Mouse (Mus musculus) urinary bladder, adult 18-20 months (tissue): ENCODE results near the gene Lrrn4cl.
"Not testable (repeated sequence)": the region's sequence is repeated elsewhere in the genome, so short reads cannot be mapped to it uniquely, and the experiment has no call there.

Experiments
- DNase-seq, 2 experiments: peaks; one replicate each; pipeline ENCODE4 v3.0.0; 2022; ENCODE audit warnings: low spot score in 2 of 2, mixed read lengths in 2 of 2

Gene Lrrn4cl

GRCm38 (mm10) chr19:8838041-8838730 is 12.4 kb upstream of the Lrrn4cl start:
- DNase-seq, result no peak

GRCm38 (mm10) chr19:8839103-8839907 is 11.3 kb upstream of the Lrrn4cl start, which contains the start of gene Gng3:
Gene Gng3 (minus strand): TSS chr19:8839194.
- DNase-seq, result no peak

DNA sequence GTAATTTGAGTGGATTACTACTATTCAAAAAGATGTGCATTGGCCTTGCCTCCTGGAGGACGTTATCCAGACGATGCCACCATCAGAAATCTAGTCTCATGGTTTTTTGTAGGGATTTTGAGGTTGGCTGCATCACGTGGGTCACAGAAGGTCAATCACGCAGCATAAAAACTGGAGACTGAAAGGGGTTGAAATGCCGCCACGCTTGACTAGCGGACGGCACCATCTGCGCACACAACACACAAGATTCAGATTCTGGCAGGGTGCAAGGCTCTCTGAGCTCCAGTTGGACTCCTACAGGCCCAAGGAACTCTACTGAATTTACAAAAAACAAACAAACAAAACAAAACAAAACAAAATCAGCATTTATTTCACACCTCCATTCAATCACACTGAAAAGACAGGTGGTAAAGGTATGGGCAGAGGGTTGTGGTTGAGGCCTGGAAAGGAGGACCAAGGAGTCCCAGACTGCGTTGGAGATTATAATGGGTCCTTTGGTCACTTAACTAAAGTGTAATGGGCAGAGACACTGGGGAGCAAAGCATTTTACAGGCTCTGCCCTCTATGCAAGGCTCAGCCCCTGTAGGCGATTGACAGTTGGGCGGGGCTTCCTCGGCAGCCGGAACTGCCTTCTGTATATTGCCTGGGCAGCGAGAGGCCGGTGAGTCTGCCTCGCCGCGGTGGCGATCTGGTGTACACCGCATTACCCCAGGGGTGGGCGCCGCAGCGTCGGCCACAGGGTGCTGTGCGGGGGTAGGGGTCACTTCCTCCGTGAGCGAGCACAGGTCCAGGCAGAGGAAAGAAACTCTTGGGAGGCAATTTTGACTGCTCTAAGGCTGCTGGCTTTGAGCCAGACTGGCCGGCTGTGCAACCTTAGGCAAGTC is 10.4 kb upstream of the Lrrn4cl start:
- DNase-seq, result peak; percentile 72 to 74

DNA sequence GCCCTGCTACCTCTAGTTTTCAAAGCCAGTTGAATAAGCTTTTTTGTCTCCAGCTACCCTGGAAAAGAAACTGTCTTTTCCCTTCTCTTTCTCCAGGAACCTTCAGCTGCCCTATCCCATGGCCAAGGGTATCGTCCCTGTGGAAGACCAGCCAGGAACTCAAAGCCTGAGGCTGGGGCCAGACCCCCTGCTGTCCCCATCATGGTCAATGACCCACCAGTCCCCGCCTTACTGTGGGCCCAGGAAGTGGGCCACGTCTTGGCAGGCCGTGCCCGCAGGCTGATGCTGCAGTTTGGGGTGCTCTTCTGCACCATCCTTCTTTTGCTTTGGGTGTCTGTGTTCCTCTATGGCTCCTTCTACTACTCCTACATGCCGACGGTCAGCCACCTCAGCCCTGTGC is 9.6 kb upstream of the Lrrn4cl start:
- DNase-seq, result no peak

GRCm38 (mm10) chr19:8842961-8843360 is 7.6 kb upstream of the Lrrn4cl start:
- DNase-seq, result no peak

GRCm38 (mm10) chr19:8844371-8845129 is 6.0 kb upstream of the Lrrn4cl start:
- peak in 1 of 2 experiments; percentile 59 for DNase-seq

GRCm38 (mm10) chr19:8848356-8848755 is 2.2 kb upstream of the Lrrn4cl start:
- DNase-seq, result no peak

GRCm38 (mm10) chr19:8851639-8852038 is 1.1 kb downstream of the Lrrn4cl start:
- no peak for DNase-seq

DNA sequence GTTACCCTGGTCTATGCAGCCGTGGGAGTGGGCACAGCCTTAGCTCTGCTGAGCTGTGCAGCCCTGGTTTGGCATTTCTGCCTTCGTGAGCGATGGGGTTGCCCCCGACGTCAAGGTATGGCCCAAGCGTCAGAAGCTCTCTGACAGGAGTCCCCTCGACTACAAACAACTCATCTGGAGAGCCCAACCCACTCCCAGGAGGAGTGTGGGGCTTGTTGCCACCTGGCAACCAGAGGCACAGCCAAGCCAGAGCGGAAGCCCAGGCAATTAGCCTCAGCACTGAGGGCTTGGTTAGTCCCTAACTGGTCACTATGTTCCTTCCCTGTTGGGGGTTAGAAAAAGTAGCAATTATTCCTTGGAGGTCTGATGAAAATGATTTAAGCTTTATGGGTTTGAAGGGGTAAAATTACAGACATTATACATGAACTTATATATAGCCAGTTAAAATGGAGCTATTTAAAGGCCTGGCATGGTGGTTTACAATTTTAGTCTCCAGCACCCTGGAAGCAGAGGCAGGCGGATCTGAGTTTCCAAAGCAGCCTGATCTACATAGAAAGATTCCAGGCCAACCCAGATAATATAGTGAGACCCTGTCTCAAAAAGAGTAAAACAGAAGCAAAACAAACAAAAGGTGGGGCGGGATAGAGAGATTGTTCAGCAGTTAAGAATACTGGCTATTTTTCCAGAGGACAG is 1.8 kb downstream of the Lrrn4cl start:
- no peak for DNase-seq

GRCm38 (mm10) chr19:8853117-8853516 is 2.5 kb downstream of the Lrrn4cl start:
- DNase-seq, result no peak

DNA sequence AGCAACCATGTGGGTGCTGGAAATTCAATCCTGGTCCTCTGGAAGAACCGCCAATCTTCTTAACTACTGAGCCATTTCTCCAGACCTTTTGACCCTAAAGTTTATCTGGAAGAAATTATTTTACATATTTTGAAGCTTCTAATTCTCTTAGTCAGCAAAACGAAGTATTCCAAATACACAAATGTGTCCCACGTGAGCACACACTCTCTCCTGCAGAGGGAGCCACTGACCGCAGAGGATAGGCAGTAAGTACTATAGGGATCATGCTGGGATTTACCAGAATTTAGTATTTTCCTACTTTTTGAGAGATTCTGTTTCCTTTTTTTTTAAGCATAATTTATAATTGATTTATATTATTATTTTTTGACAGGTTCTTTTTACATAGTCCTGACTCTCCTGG is 7.1 kb downstream of the Lrrn4cl start:
- no peak for DNase-seq

GRCm38 (mm10) chr19:8859018-8859417 is 8.4 kb downstream of the Lrrn4cl start:
- no peak for DNase-seq

DNA sequence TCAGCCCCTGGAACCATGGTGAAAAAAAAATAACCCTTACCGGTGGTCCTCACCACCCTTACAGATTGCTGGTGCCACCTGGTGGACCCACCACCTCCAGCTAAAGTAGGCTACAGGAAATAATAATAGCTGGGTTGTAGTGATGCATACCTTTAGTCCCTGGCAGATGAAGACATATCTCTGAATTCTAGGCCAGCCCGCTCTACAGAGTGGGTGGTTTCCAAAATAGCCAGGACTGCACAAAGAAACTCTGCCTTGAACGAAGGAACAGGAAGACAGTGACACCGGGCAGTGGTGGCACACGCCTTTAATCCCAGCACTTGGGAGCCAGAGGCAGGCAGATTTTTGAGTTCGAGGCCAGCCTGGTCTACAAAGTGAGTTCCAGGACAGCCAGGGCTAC is 13.7 kb downstream of the Lrrn4cl start:
- DNase-seq, result no peak

DNA sequence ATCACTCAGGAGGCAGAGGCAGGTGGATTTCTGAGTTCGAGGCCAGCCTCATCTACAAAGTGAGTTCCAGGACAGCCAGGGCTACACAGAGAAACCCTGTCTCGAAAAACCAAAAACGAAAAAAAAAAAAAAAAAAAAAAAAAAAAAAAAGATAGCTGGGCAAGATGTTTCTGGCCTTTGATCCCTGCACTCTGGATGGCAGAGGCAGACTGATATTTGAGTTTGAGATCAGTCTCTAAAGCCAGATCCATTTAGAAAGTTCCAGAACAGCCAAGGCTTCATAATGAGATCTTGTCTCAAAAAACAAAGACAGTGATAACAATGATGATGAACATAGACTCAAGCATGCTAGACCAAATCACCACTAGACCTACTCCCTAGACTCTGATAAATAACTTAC is 19.8 kb downstream of the Lrrn4cl start:
- not testable (repeated sequence) for DNase-seq

GRCm38 (mm10) chr19:8870838-8871237 is 20.3 kb downstream of the Lrrn4cl start:
- DNase-seq, result no peak

GRCm38 (mm10) chr19:8871267-8872186 is 21.0 kb downstream of the Lrrn4cl start, which contains the start of gene Ubxn1:
Gene Ubxn1 (plus strand): TSS chr19:8871496.
- DNase-seq, result peak; percentile 98

- no peak for DNase-seq
Observed at GRCm38 (mm10) chr19:8872266-8872840, 21.8 kb downstream of the Lrrn4cl start.

- DNase-seq, result no peak
Observed at GRCm38 (mm10) chr19:8875031-8875430, 24.5 kb downstream of the Lrrn4cl start.
